ENCODE assay signal across 8 mouse cellular contexts in the genomic region with DNA sequence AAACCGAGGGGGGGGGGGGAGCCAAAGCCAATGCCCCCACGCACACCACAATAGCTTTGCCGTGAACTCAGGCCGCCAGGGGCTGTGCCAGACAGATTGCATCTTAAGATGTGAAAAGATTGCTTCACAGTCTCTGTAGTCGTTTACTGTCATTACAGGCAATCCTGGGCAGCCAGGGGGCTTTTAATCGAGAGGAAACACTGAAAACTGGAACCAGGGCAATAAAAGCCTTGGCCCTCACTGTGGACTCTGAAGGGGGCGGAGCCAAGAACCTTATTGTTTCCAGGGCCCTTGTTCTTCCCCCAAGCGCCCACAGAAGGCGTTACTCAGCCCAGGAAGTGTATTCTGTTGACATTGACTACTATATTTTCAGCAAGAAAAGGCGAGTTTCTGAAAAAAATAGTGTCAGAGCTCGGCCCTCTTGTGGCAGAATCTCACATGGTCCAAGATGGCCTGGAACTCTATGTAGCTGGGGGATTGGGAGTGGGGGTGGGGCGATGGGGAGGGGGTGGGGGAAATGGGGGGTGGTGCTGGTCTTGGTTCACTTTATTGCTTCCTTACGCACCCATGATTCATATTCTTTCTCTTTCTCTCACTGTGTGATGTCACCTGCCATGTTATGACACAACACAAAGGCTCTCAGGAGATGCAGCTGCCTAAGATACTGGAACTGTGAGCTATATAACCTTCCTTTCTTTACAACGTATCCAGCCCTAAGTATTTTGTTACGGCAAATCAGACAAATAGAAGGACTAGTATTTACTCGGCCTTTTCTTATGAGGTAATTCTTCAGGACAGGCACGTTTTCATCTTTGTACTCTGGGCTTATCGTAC. TPM values are rescaled to one million over a fixed set of nuclear protein-coding genes. Genes with fewer than 3 reads are reported as not detected.
A peak's percentile ranks its signal among the peaks of the same experiment; 100 is the strongest.
DNase-seq lines count a peak whose midpoint lies in the region; ATAC-seq and TF ChIP-seq lines count a peak whose summit lies in the region.
"Had no signal": no experiment of that assay in that cellular context is flagged by ENCODE, and none has a peak within 500 bp of the region (broad histone marks: within the 10 kb centered on the region; RNA-seq: fewer than 3 reads in every experiment).

No protein-coding gene starts in this region.

- WGBS in forebrain, embryonic 15.5 days: 31% methylated on average over 18 of the region's 18 CpGs
- 65% methylated on average over 18 of the region's 18 CpGs for WGBS in limb, embryonic 10.5 days
- WGBS in neural tube, embryonic 15.5 days: 32% methylated on average over 18 of the region's 18 CpGs
- WGBS in heart, embryonic 12.5 days: 75% methylated on average over 18 of the region's 18 CpGs

- H3K27ac ChIP-seq in MEL (ENCODE audit: control insufficient read depth, low read depth, low read length): 0 out of 2 replicates have a peak overlapping the region, but pooled peaks have one; percentile 35
- peak overlapping the region; percentile 86 for H3K27ac ChIP-seq in forebrain, embryonic 15.5 days (replicated peaks)
- peak overlapping the region; percentile 75 for H3K27ac ChIP-seq in limb, embryonic 10.5 days
- H3K27ac ChIP-seq in neural tube, embryonic 15.5 days (replicated peaks): peak overlapping the region; percentile 84
- no peak overlapping the region for H3K27ac ChIP-seq in heart, embryonic 12.5 days (ENCODE audit: poor library complexity, severe bottlenecking)

- peaks cover 0 to 7% of the 10 kb centered on the region in 2 experiments; a peak in 2 of 4 replicates for H3K4me1 ChIP-seq in MEL (ENCODE audit: control insufficient read depth in 1 of 2, insufficient read depth in 2 of 2, low read length in 2 of 2)
- H3K4me1 ChIP-seq in forebrain, embryonic 15.5 days: peaks cover 26% of the 10 kb centered on the region
- peaks cover 18% of the 10 kb centered on the region for H3K4me1 ChIP-seq in limb, embryonic 10.5 days
- H3K4me1 ChIP-seq in neural tube, embryonic 15.5 days: peaks cover 28% of the 10 kb centered on the region
- peaks cover 11% of the 10 kb centered on the region for H3K4me1 ChIP-seq in heart, embryonic 12.5 days (replicated peaks)

- peak overlapping the region; percentile 19 to 40; a peak in 2 of 4 replicates for H3K4me3 ChIP-seq in MEL (ENCODE audit: control insufficient read depth in 1 of 2, insufficient read depth in 1 of 2, low read depth in 2 of 2, low read length in 2 of 2)
- H3K4me3 ChIP-seq in forebrain, embryonic 15.5 days: peak overlapping the region; percentile 5; the same call in 1 of the 2 replicates
- H3K4me3 ChIP-seq in limb, embryonic 10.5 days: no peak overlapping the region
- no peak overlapping the region for H3K4me3 ChIP-seq in neural tube, embryonic 15.5 days (replicated peaks)
- no peak overlapping the region for H3K4me3 ChIP-seq in heart, embryonic 12.5 days
- H3K4me3 ChIP-seq: erythroblast, embryonic 14.5 days had no signal

- peak overlapping the region; percentile 32 for H3K9ac ChIP-seq in MEL (ENCODE audit: control insufficient read depth, low read depth, low read length, poor library complexity, severe bottlenecking)
- 0 out of 2 replicates have a peak overlapping the region, but pooled peaks have one; percentile 15 for H3K9ac ChIP-seq in forebrain, embryonic 15.5 days (replicated peaks)
- no peak overlapping the region; the same call in 1 of the 2 replicates for H3K9ac ChIP-seq in neural tube, embryonic 15.5 days (replicated peaks)
- H3K9ac ChIP-seq in heart, embryonic 12.5 days: no peak overlapping the region

- no peak for TF ChIP-seq EP300 in MEL (IDR thresholded peaks at IDR 0.05; ENCODE audit: low read depth in 1 of 2, low read length in 2 of 2)

- no peak for TF ChIP-seq POLR2A in MEL (IDR thresholded peaks at IDR 0.05; ENCODE audit: control insufficient read depth in 1 of 2, insufficient read depth in 1 of 2, low read depth in 1 of 2, low read length in 2 of 2, poor library complexity in 1 of 2)

- peak; percentile 77 for ATAC-seq in forebrain, embryonic 15.5 days (replicated peaks)
- ATAC-seq in neural tube, embryonic 15.5 days (ENCODE audit: low FRiP score): peak; percentile 56
- no peak for ATAC-seq in heart, embryonic 12.5 days (ENCODE audit: insufficient number of reproducible peaks, low FRiP score)

- H3K4me2 ChIP-seq in forebrain, embryonic 15.5 days (replicated peaks): peak overlapping the region; percentile 36
- peak overlapping the region; percentile 45 for H3K4me2 ChIP-seq in neural tube, embryonic 15.5 days
- H3K4me2 ChIP-seq in heart, embryonic 12.5 days: no peak overlapping the region

- no peaks in the 10 kb centered on the region for H3K36me3 ChIP-seq in MEL (ENCODE audit: control insufficient read depth in 1 of 2, insufficient read depth in 2 of 2, low read length in 2 of 2)
- no peaks in the 10 kb centered on the region for H3K36me3 ChIP-seq in forebrain, embryonic 15.5 days
- no peaks in the 10 kb centered on the region for H3K36me3 ChIP-seq in limb, embryonic 10.5 days
- no peaks in the 10 kb centered on the region for H3K36me3 ChIP-seq in neural tube, embryonic 15.5 days
- H3K36me3 ChIP-seq in heart, embryonic 12.5 days: no peaks in the 10 kb centered on the region

- no peaks in the 10 kb centered on the region; the same call in 1 of the 2 replicates for H3K79me2 ChIP-seq in MEL (ENCODE audit: control insufficient read depth, insufficient read depth, low read length, poor library complexity)

- peak in 2 of 3 experiments; percentile 6 to 45; a peak in 2 of 6 replicates for TF ChIP-seq CTCF in MEL (IDR thresholded peaks at IDR 0.05 in 2 of 3, conservative IDR thresholded peaks at IDR 0.05 in 1 of 3; ENCODE audit: control insufficient read depth in 1 of 3, insufficient read depth in 1 of 3, low read depth in 2 of 3, low read length in 3 of 3, poor library complexity in 1 of 3, severe bottlenecking in 1 of 3)

- TF ChIP-seq RAD21 in MEL (IDR thresholded peaks at IDR 0.05; ENCODE audit: low read depth, low read length): peak; percentile 6; the same call in 1 of the 2 replicates

- no peaks in the 10 kb centered on the region for H3K27me3 ChIP-seq in MEL (ENCODE audit: control insufficient read depth in 1 of 2, insufficient read depth in 2 of 2, low read length in 2 of 2)
- H3K27me3 ChIP-seq in forebrain, embryonic 15.5 days: no peaks in the 10 kb centered on the region
- H3K27me3 ChIP-seq in limb, embryonic 10.5 days (ENCODE audit: low read depth, poor library complexity, severe bottlenecking): no peaks in the 10 kb centered on the region
- H3K27me3 ChIP-seq in neural tube, embryonic 15.5 days (replicated peaks): no peaks in the 10 kb centered on the region
- H3K27me3 ChIP-seq in heart, embryonic 12.5 days (replicated peaks): no peaks in the 10 kb centered on the region

- peak; percentile 87 for DNase-seq in CD4-positive, CD25-positive, alpha-beta regulatory T cell, adult 2 months (ENCODE audit: low read depth, low spot score)
- peak; percentile 72 for DNase-seq in MEL (ENCODE audit: low read depth, low spot score)
- no peak for DNase-seq in limb, embryonic 10.5 days (ENCODE audit: low spot score)
- DNase-seq in heart, adult 18-20 months: no peak

- no peaks in the 10 kb centered on the region for H3K9me3 ChIP-seq in MEL (replicated peaks; ENCODE audit: insufficient read depth, low read length)
- H3K9me3 ChIP-seq in forebrain, embryonic 15.5 days: no peaks in the 10 kb centered on the region
- H3K9me3 ChIP-seq in limb, embryonic 10.5 days (replicated peaks): no peaks in the 10 kb centered on the region
- H3K9me3 ChIP-seq in neural tube, embryonic 15.5 days (replicated peaks): no peaks in the 10 kb centered on the region
- no peaks in the 10 kb centered on the region for H3K9me3 ChIP-seq in heart, embryonic 12.5 days (replicated peaks)

TF ChIP-seq in MEL, 35 proteins besides CTCF, POLR2A, EP300 and RAD21 (continues in another document):
- TF ChIP-seq MAX (IDR thresholded peaks at IDR 0.05; ENCODE audit: low read length): no peak
- no peak for TF ChIP-seq CHD1 (IDR thresholded peaks at IDR 0.05; ENCODE audit: low read depth, low read length)
- TF ChIP-seq KAT2A (conservative IDR thresholded peaks at IDR 0.05; ENCODE audit: low read depth, low read length): no peak
- TF ChIP-seq ZMIZ1 (IDR thresholded peaks at IDR 0.05; ENCODE audit: low read depth, low read length): no peak
- TF ChIP-seq MYC (IDR thresholded peaks at IDR 0.05; ENCODE audit: low read depth, low read length): no peak
- no peak for TF ChIP-seq BHLHE40 (IDR thresholded peaks at IDR 0.05; ENCODE audit: borderline replicate concordance, low read depth, low read length)
- no peak for TF ChIP-seq E2F4 (IDR thresholded peaks at IDR 0.05; ENCODE audit: borderline replicate concordance, low read depth, low read length)
- TF ChIP-seq GATA1 (IDR thresholded peaks at IDR 0.05; ENCODE audit: low read depth, low read length): no peak
- no peak for TF ChIP-seq POLR2AphosphoS5 (IDR thresholded peaks at IDR 0.05; ENCODE audit: borderline replicate concordance, low read depth, low read length)
- TF ChIP-seq NRF1 (IDR thresholded peaks at IDR 0.05; ENCODE audit: insufficient read depth, low read depth, low read length, poor library complexity, severe bottlenecking): no peak
- TF ChIP-seq ZC3H11A (IDR thresholded peaks at IDR 0.05; ENCODE audit: low read depth, low read length): 0 out of 2 replicates have a peak, but pooled peaks have one; percentile 7
- TF ChIP-seq MAZ (IDR thresholded peaks at IDR 0.05; ENCODE audit: low read depth, low read length): no peak

RNA-seq across cellular contexts. Expression of a gene that starts 16.2 kb away (rescaled TPM):
- total RNA-seq in MEL (2012; rRNA removed): not detected in 2 replicates
- not detected for polyA plus RNA-seq in MEL (2012; ENCODE audit: insufficient read depth in 1 of 2, insufficient read length in 2 of 2, low read depth in 1 of 2, low replicate concordance in 2 of 2, missing spikeins in 1 of 2)
- polyA plus RNA-seq in forebrain, embryonic 15.5 days (2015; fragmentation: Nextera tagmentation; extraction: Ambion mirVana): not detected in 2 replicates
- polyA plus RNA-seq in limb, embryonic 10.5 days (2016; fragmentation: Nextera tagmentation; extraction: Ambion mirVana): 0.23 TPM in 1 of 2 replicates, not detected in the other
- 3.5 TPM in 1 of 2 replicates, not detected in the other for polyA plus RNA-seq in neural tube, embryonic 15.5 days (2015; fragmentation: Nextera tagmentation; extraction: Ambion mirVana)
- 0.26 TPM in 1 of 2 replicates, not detected in the other for polyA plus RNA-seq in heart, embryonic 12.5 days (2016; fragmentation: Nextera tagmentation; extraction: Ambion mirVana)
- total RNA-seq in heart, adult 18-20 months (2021): not detected
- polyA plus RNA-seq: erythroblast, embryonic 14.5 days had no signal

RNA-seq across cellular contexts. Expression of a gene that starts 53.2 kb away (rescaled TPM):
- total RNA-seq in MEL (2012; rRNA removed): not detected in 2 replicates
- polyA plus RNA-seq in MEL (2012; ENCODE audit: insufficient read depth in 1 of 2, insufficient read length in 2 of 2, low read depth in 1 of 2, low replicate concordance in 2 of 2, missing spikeins in 1 of 2): under 1 TPM in 1 of 2 experiments, not detected in 1; 0.22 TPM
- polyA plus RNA-seq in forebrain, embryonic 15.5 days (2015; fragmentation: Nextera tagmentation; extraction: Ambion mirVana): 0.15 TPM in 1 of 2 replicates, not detected in the other
- polyA plus RNA-seq in limb, embryonic 10.5 days (2016; fragmentation: Nextera tagmentation; extraction: Ambion mirVana): 0.10 and 0.11 TPM in 2 replicates
- 0.14 TPM in 1 of 2 replicates, not detected in the other for polyA plus RNA-seq in neural tube, embryonic 15.5 days (2015; fragmentation: Nextera tagmentation; extraction: Ambion mirVana)
- 0.29 and 0.31 TPM in 2 replicates for polyA plus RNA-seq in heart, embryonic 12.5 days (2016; fragmentation: Nextera tagmentation; extraction: Ambion mirVana)
- total RNA-seq in heart, adult 18-20 months (2021): not detected
- polyA plus RNA-seq: erythroblast, embryonic 14.5 days had no signal

Comparison
In these comparisons a context has a peak if more than half of its experiments do, and no peak if none do; other contexts are left out.
1. DNase-seq: peak in CD4-positive, CD25-positive, alpha-beta regulatory T cell, adult 2 months (single experiment) and MEL (single experiment); none in limb, embryonic 10.5 days (single experiment) and heart, adult 18-20 months (0 of 2).
2. H3K4me3 ChIP-seq: peak in MEL (2 of 2) and forebrain, embryonic 15.5 days (single experiment); none in limb, embryonic 10.5 days (single experiment), neural tube, embryonic 15.5 days (single experiment) and heart, embryonic 12.5 days (single experiment).
3. H3K9ac ChIP-seq: peak in MEL (single experiment) and forebrain, embryonic 15.5 days (single experiment); none in neural tube, embryonic 15.5 days (single experiment) and heart, embryonic 12.5 days (single experiment).